Mouse (Mus musculus): ENCODE data around the gene Rhbdf2. TPM values are rescaled to one million over a fixed set of nuclear protein-coding genes. Genes with fewer than 3 reads are reported as not detected.
A peak's percentile ranks its signal among the peaks of the same experiment; 100 is the strongest.

Rhbdf2 gene
- total and polyA plus RNA-seq, 2 experiments from 2014 or later, result 6.1 to 19.0 TPM

GRCm38 (mm10) chr11:116586801-116587631 lies 39.8 kb downstream of the Rhbdf2 start:
- TF ChIP-seq CTCF (IDR thresholded peaks at IDR 0.05; ENCODE audit: low read depth) (peak; percentile 82), EP300 (IDR thresholded peaks at IDR 0.05; ENCODE audit: low read depth) (no peak)
- H3K36me3 ChIP-seq (replicated peaks; ENCODE audit: control insufficient read depth, insufficient read depth, low read length), result no peaks in the 10 kb centered on the region
- H3K9ac ChIP-seq (replicated peaks; ENCODE audit: low read depth, low read length), result no peak overlapping the region
- H3K9me3 ChIP-seq (replicated peaks; ENCODE audit: control insufficient read depth, low read length), result no peaks in the 10 kb centered on the region
- no peak overlapping the region for H3K4me2 ChIP-seq (ENCODE audit: low read depth, low read length)
- ATAC-seq (ENCODE audit: insufficient read depth, low read depth) (peak; percentile 72; the same call in 1 of the 2 replicates), DNase-seq (ENCODE audit: low spot score) (peak; percentile 25)
- no peak overlapping the region for H3K27ac ChIP-seq (ENCODE audit: low read depth)
- WGBS, result 29% methylated on average over 23 of the region's 23 CpGs
- peaks cover 14% of the 10 kb centered on the region for H3K27me3 ChIP-seq (ENCODE audit: control insufficient read depth, insufficient read depth, low read length)
- no peak overlapping the region for H3K4me3 ChIP-seq (ENCODE audit: low read depth, low read length)
- no peaks in the 10 kb centered on the region; the same call in 1 of the 2 replicates for H3K4me1 ChIP-seq (ENCODE audit: control insufficient read depth, insufficient read depth)

- Histone ChIP-seq H3K9me3 (replicated peaks; ENCODE audit: control insufficient read depth, low read length) (no peaks in the 10 kb centered on the region), H3K27me3 (ENCODE audit: control insufficient read depth, insufficient read depth, low read length) (peaks cover 14% of the 10 kb centered on the region), H3K4me1 (ENCODE audit: control insufficient read depth, insufficient read depth) (no peaks in the 10 kb centered on the region; the same call in 1 of the 2 replicates), H3K9ac (replicated peaks; ENCODE audit: low read depth, low read length) (no peak within 1 kb of the TSS), H3K36me3 (replicated peaks; ENCODE audit: control insufficient read depth, insufficient read depth, low read length) (no peaks in the 10 kb centered on the region), H3K4me3 (ENCODE audit: low read depth, low read length) (no peak within 1 kb of the TSS), H3K4me2 (ENCODE audit: low read depth, low read length) (no peak within 1 kb of the TSS), H3K27ac (ENCODE audit: low read depth) (no peak within 1 kb of the TSS)
- no peak for DNase-seq (ENCODE audit: low spot score)
- TF ChIP-seq EP300 (IDR thresholded peaks at IDR 0.05; ENCODE audit: low read depth) (no peak), CTCF (IDR thresholded peaks at IDR 0.05; ENCODE audit: low read depth) (no peak)
- no peak for ATAC-seq (ENCODE audit: insufficient read depth, low read depth)
- 76% methylated on average over 5 of the region's 5 CpGs for WGBS
These were observed 40.5 kb downstream of the Rhbdf2 start, which contains the start of gene Aanat for GRCm38 (mm10) chr11:116586310-116586709. Gene Aanat (plus strand): TSS chr11:116586432.

GRCm38 (mm10) chr11:116585682-116586081 lies 41.1 kb downstream of the Rhbdf2 start:
- no peak overlapping the region for H3K4me3 ChIP-seq (ENCODE audit: low read depth, low read length)
- WGBS, result 61% methylated on average over 6 of the region's 6 CpGs
- H3K9me3 ChIP-seq (replicated peaks; ENCODE audit: control insufficient read depth, low read length), result no peaks in the 10 kb centered on the region
- peaks cover 14% of the 10 kb centered on the region for H3K27me3 ChIP-seq (ENCODE audit: control insufficient read depth, insufficient read depth, low read length)
- DNase-seq (ENCODE audit: low spot score) (no peak), ATAC-seq (ENCODE audit: insufficient read depth, low read depth) (no peak)
- H3K4me2 ChIP-seq (ENCODE audit: low read depth, low read length), result no peak overlapping the region
- H3K9ac ChIP-seq (replicated peaks; ENCODE audit: low read depth, low read length), result no peak overlapping the region
- H3K4me1 ChIP-seq (ENCODE audit: control insufficient read depth, insufficient read depth), result peaks cover 1% of the 10 kb centered on the region
- H3K36me3 ChIP-seq (replicated peaks; ENCODE audit: control insufficient read depth, insufficient read depth, low read length), result no peaks in the 10 kb centered on the region
- TF ChIP-seq CTCF (IDR thresholded peaks at IDR 0.05; ENCODE audit: low read depth) (no peak), EP300 (IDR thresholded peaks at IDR 0.05; ENCODE audit: low read depth) (no peak)
- no peak overlapping the region for H3K27ac ChIP-seq (ENCODE audit: low read depth)

GRCm38 (mm10) chr11:116581376-116581814 lies 45.4 kb downstream of the Rhbdf2 start, which contains the start of gene Ube2o:
Gene Ube2o (minus strand): TSS chr11:116581447.
- H3K4me3 ChIP-seq (ENCODE audit: low read depth, low read length), result peak within 1 kb of the TSS; percentile 71
- H3K9ac ChIP-seq (replicated peaks; ENCODE audit: low read depth, low read length), result peak within 1 kb of the TSS; percentile 76

GRCm38 (mm10) chr11:116580711-116581375 lies 46.0 kb downstream of the Rhbdf2 start:
- Histone ChIP-seq H3K27ac (ENCODE audit: low read depth) (peak overlapping the region; percentile 74), H3K4me3 (ENCODE audit: low read depth, low read length) (peak overlapping the region; percentile 71), H3K9ac (replicated peaks; ENCODE audit: low read depth, low read length) (peak overlapping the region; percentile 76), H3K36me3 (replicated peaks; ENCODE audit: control insufficient read depth, insufficient read depth, low read length) (no peaks in the 10 kb centered on the region), H3K4me2 (ENCODE audit: low read depth, low read length) (peak overlapping the region; percentile 80), H3K9me3 (replicated peaks; ENCODE audit: control insufficient read depth, low read length) (no peaks in the 10 kb centered on the region), H3K27me3 (ENCODE audit: control insufficient read depth, insufficient read depth, low read length) (no peaks in the 10 kb centered on the region), H3K4me1 (ENCODE audit: control insufficient read depth, insufficient read depth) (peaks cover 15% of the 10 kb centered on the region)
- ATAC-seq (ENCODE audit: insufficient read depth, low read depth) (peak; percentile 65), DNase-seq (ENCODE audit: low spot score) (no peak)
- under 1% methylated on average over 70 of the region's 91 CpGs for WGBS
- no peak for TF ChIP-seq CTCF (IDR thresholded peaks at IDR 0.05; ENCODE audit: low read depth)
- TF ChIP-seq EP300 (IDR thresholded peaks at IDR 0.05; ENCODE audit: low read depth), result no peak

More at GRCm38 (mm10) chr11:116581376-116581814, 45.4 kb downstream of the Rhbdf2 start, which contains the start of gene Ube2o:
- DNase-seq (ENCODE audit: low spot score) (peak; percentile 80), ATAC-seq (ENCODE audit: insufficient read depth, low read depth) (peak; percentile 91)
- no peaks in the 10 kb centered on the region for H3K9me3 ChIP-seq (replicated peaks; ENCODE audit: control insufficient read depth, low read length)
- WGBS, result 3% methylated on average over 29 of the region's 51 CpGs
- H3K36me3 ChIP-seq (replicated peaks; ENCODE audit: control insufficient read depth, insufficient read depth, low read length), result no peaks in the 10 kb centered on the region
- H3K27me3 ChIP-seq (ENCODE audit: control insufficient read depth, insufficient read depth, low read length), result no peaks in the 10 kb centered on the region
- peaks cover 10% of the 10 kb centered on the region; the same call in 1 of the 2 replicates for H3K4me1 ChIP-seq (ENCODE audit: control insufficient read depth, insufficient read depth)
- TF ChIP-seq EP300 (IDR thresholded peaks at IDR 0.05; ENCODE audit: low read depth) (no peak), CTCF (IDR thresholded peaks at IDR 0.05; ENCODE audit: low read depth) (peak; percentile 34)
- peak within 1 kb of the TSS; percentile 80 for H3K4me2 ChIP-seq (ENCODE audit: low read depth, low read length)
- peak within 1 kb of the TSS; percentile 74 for H3K27ac ChIP-seq (ENCODE audit: low read depth)
